Mouse (Mus musculus) T-cell, adult 66 days (primary cell): ENCODE results near the gene Mcfd2. TPM values are rescaled to one million over a fixed set of nuclear protein-coding genes. Genes with fewer than 3 reads are reported as not detected.

Experiments
- total RNA-seq, 2 experiments: library from RNA; stranded (reverse); gene quantifications; 3 replicates in 1 of 2; 4 replicates in 1 of 2; pipeline ENCODE4 v1.2.4; 2023

Gene Mcfd2
- total RNA-seq, result 10 to 100 TPM; 17.5 to 18.6 TPM

GRCm38 (mm10) chr17:87265792-87266186 lies at the start of gene Mcfd2:
TSS of gene Mcfd2 (minus strand) at chr17:87265935.

GRCm38 (mm10) chr17:87282706-87283053 lies 16.9 kb upstream of the Mcfd2 start, which contains the start of gene Ttc7:
TSS of gene Ttc7 (plus strand) at chr17:87282886.

Other genes with a start within 250 kb of the Mcfd2 start
- 10 to 100 TPM; 10.2 to 12.2 TPM for gene Pigf, start 240.5 kb downstream of the Mcfd2 start, total RNA-seq
- 10 to 100 TPM; 65.4 to 69.1 TPM for gene Cript, start 240.4 kb downstream of the Mcfd2 start, total RNA-seq
- gene Socs5, start 158.3 kb downstream of the Mcfd2 start, total RNA-seq, result 10 to 100 TPM; 24.5 to 29.1 TPM
- gene Ttc7, start 17.0 kb upstream of the Mcfd2 start, total RNA-seq, result 100 to 1,000 TPM; 125 to 139 TPM
- gene Stpg4, start 161.8 kb upstream of the Mcfd2 start, total RNA-seq, result 1 to 10 TPM in 1 of 2 experiments, not detected in 1; 1.5 TPM
- gene Calm2, start 181.0 kb upstream of the Mcfd2 start, total RNA-seq, result 100 to 1,000 TPM; 287 to 293 TPM